Mouse (Mus musculus): ENCODE data around the gene Higd1c. TPM values are rescaled to one million over a fixed set of nuclear protein-coding genes. Genes with fewer than 3 reads are reported as not detected.
"Not testable (repeated sequence)": the region's sequence is repeated elsewhere in the genome, so short reads cannot be mapped to it uniquely, and the experiment has no call there.

Higd1c gene
- total and polyA plus RNA-seq, 3 experiments = 0.69 TPM; not detected in 2

GRCm38 (mm10) chr15:100355876-100356275 lies 8.5 kb upstream of the Higd1c start:
- DNase-seq = no peak

DNA sequence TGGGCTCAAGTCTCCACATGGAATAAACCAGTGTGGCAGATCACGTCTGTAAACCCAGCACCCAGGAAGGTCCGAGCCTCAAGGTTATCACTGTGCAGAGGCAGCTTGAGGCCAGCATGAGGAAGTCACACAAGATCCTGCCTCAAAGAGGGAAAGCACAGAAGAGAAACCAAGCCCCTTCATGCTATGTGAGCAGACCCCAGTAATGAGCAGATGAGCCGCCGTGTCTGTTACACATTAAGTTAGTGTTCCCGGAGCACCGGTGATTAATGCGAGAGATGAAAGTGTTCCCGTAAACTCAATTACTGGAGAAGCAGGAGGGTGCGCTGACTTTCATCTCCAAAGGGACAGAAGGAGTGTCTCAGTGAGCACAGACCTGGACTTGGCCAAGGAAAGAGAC lies 1.6 kb downstream of the Higd1c start:
- DNase-seq = not testable (repeated sequence)

DNA sequence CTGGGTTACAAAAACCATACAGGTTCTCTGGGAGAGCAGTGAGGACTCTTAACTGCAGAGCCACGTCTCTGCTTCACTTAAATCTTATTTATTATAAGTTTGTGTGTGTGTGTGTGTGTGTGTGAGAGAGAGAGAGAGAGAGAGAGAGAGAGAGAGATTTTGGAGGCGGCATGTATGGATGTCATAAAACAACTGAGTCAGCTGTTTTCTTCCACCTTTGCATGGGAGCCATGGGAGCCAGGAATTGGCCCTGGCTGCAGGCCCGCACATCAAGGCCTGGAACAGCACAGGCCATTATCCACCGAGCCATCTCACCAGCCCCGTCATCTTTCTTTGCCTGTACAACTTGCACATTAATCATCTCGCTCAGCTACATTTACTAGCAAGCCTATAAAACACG lies 2.8 kb downstream of the Higd1c start:
- no peak for DNase-seq

GRCm38 (mm10) chr15:100375066-100375465 lies 10.7 kb downstream of the Higd1c start:
- DNase-seq = peak; percentile 52

DNA sequence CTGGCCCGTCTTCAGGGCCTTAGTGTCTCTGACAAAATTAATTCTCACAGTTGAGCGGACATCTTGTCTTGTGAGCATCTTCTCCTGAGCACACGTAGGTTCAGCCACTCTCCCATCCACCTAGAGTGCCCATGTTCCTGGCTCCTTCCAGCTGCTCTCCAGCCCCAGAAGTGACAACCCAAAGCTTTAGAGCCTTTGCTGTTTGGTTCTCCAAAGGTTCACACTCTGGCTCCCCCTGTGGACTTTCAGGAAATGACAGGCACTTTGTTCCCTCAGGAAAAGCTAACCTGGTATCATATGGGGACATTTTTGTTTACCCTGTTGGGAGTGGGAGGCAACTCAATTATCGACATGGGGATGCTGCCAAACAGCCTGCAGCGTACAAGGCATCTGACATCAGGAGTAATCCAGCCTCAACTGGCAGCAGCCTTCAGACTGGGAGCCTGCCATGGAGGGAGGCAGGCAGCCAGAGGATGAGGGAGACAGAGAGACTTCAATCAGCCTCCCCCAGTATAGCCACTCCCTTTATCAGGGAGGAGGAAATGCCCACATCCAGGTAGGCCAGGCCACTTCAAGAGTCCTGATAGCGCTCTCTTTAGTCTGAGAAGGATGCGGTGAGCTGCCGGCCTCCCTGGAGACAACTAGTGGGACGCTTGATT lies 13.6 kb downstream of the Higd1c start:
- peak; percentile 32 for DNase-seq

DNA sequence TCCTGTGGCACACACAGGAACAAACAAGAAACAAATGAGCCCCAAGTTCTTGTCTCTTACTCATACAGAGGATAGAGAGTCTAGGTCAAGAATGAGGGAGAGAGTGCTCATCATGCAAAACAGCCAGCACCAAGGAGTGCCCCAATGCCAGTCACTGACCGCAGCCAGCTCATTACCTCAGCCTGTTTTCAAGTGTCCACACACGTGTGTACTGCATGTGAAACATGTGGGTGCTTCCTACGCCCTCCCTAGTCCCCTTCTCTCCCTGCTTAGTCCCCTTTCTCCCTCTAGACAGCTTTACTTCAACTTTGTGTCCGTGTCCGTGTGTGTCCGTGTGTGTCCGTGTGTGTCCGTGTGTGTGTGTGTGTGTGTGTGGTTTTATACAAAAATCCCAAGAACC lies 15.3 kb downstream of the Higd1c start:
- no peak for DNase-seq

DNA sequence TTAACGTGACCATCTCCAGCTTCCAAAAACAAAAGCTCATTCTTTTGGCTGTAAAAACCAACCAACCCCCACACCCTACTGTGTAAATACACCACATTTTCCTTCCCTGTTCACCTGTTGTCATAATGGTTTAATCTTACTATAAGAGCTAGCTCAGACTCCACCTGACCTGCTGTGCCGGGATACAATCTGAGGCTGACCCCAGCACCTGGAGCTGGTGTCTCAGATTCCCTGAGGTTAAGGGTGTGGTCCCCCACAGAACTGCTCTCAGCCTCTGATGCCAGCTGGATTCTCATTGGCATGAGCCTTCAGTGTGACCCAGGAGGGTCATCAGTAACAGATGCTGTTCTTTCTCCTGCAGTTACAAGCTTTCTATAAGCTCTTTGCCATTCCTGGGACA lies 15.8 kb downstream of the Higd1c start:
- DNase-seq = no peak

- DNase-seq = no peak
Measured at GRCm38 (mm10) chr15:100385705-100386104, 21.4 kb downstream of the Higd1c start.

GRCm38 (mm10) chr15:100387544-100388223 lies 23.3 kb downstream of the Higd1c start:
- DNase-seq = no peak

DNA sequence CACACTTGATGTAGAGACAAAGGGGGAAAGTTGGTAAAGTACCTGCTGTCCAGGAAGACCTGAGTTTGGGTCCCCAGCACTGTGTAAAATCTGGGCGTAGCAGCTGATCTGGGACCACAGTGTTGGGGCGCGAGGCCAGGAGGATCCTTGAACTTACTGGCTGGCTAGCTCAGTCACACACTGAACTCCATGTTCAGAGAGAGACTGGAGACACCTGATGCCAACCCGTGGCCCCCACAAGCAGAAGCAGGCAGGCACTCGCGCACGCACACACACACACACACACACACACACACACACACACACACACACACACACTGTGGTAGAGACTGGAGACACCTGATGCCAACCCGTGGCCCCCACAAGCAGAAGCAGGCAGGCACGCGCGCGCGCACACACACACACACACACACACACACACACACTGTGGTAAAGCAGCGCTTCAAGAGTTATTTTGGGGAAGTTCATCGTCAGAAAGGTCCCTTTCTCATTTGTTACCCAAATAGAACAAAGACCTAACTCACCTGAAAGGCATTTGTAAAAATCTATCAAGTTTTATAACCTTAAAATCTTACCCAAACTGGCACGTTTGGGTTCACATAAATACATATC lies 24.0 kb downstream of the Higd1c start:
- no peak for DNase-seq

- DNase-seq = peak; percentile 58
Measured at GRCm38 (mm10) chr15:100388886-100389285, 24.5 kb downstream of the Higd1c start.

DNA sequence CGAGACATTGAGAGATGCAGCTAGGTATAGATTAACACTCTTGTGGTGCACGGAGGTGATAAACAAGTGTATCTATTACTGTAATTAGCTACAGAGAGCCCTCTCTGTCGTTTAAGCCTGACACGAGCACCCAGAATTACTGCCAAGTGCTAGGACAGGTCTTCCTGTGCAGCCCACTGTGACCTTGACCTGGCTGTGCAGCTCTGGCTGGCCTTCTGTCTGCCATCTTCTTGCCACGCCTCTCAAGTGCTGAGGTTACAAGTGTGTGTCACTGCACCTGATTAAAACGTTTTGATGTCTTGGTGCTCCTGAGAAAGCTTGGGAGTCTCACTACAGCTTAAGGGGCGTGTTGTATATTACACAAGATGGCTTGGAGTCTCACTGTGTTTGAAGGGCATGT lies 26.7 kb downstream of the Higd1c start:
- no peak for DNase-seq

- DNase-seq = no peak
Measured at GRCm38 (mm10) chr15:100391599-100391998, 27.3 kb downstream of the Higd1c start.

- DNase-seq = no peak
Measured at GRCm38 (mm10) chr15:100393016-100393415, 28.7 kb downstream of the Higd1c start.

GRCm38 (mm10) chr15:100395561-100395960 lies 31.2 kb downstream of the Higd1c start:
- DNase-seq = no peak

DNA sequence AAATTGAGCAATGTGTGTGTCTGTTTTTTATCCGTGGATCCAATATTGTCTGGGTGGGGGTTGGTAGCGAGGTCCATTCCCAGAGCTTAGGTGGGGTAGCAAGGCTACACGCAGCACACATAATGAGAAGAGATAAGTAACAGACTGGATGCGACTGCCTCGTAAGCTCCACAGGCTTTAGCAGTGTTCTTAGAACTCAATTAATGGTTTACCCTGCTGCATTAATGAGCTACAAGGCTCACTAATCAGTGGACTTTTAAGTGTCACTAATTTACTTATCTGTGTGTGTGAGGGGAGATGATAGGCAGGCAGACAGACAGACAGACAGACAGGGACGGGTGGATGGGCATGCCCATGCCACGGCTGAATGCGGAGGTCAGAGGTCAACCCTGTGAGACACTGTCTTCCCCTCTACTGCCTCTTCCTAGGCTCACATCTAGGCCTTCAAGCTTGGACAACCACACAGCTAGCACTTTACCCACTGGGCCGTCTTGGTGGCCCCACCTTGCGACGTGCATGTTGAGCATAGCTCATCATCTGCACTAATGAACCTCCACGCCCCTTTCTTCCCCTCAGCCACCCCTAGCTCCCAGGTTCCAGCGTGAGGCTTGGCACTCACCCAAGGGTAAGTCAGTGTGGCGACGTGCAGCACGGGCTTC lies 36.4 kb downstream of the Higd1c start:
- DNase-seq = no peak

- DNase-seq = no peak
Measured at GRCm38 (mm10) chr15:100401811-100402210, 37.5 kb downstream of the Higd1c start.

- no peak for DNase-seq
Measured at GRCm38 (mm10) chr15:100402347-100402746, 38.0 kb downstream of the Higd1c start.

GRCm38 (mm10) chr15:100402798-100403197 lies 38.5 kb downstream of the Higd1c start:
- DNase-seq = peak; percentile 66

DNA sequence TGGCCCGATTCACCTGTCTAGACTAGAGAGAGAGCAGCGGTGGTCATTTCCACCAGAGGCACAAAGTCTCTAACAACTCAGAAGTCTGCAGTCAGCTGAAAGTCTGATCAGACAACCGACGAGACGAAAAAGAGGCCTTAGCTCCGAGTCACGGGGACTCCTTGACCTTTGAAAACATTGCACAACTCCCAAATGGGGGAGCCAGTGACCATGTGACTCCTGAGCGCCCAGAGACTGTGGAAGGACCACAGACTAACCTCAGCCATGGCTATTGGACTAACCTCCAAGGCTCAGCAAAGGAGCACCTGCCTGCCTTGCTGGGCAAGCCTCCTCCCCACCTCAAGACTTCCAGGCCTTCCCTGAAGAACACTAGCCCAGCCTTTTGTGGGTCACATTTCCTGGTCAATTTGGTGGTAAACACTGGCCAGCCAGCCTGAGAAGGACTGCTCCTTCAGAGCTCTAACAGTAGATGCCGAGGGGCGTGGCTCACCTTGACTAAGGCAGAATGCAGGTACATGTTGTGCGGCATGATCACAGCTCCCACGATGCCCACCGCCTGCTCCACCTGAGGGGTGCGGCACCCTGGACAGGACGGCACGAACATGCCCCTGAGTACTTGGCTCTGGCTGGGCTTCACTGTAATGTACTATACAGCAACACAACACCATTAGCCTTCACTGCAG lies 39.1 kb downstream of the Higd1c start:
- peak; percentile 84 for DNase-seq

GRCm38 (mm10) chr15:100406088-100406487 lies 41.7 kb downstream of the Higd1c start:
- DNase-seq = no peak

Data from adrenal gland, adult 2 months (tissue).